Mouse (Mus musculus) kidney, adult 2 months (tissue): ENCODE measurements around the gene Dars.
"Not testable (repeated sequence)": the region's sequence is repeated elsewhere in the genome, so short reads cannot be mapped to it uniquely, and the experiment has no call there.

Source experiments
- CTCF ChIP-seq: fragments of 200-500 bp; conservative IDR thresholded peaks from 2 replicates; pipeline ENCODE4 v1.5.1; 2011; ENCODE audit warnings: low read depth, mild to moderate bottlenecking, control low read depth, low read length, moderate library complexity, mixed read lengths; ENCODE audit not compliant: insufficient read depth, insufficient read length
- POLR2A ChIP-seq: fragments of 200-500 bp; IDR thresholded peaks from one replicate; pipeline ENCODE4 v1.6.1; 2011; ENCODE audit warnings: low read depth, low read length, control low read depth

DNA sequence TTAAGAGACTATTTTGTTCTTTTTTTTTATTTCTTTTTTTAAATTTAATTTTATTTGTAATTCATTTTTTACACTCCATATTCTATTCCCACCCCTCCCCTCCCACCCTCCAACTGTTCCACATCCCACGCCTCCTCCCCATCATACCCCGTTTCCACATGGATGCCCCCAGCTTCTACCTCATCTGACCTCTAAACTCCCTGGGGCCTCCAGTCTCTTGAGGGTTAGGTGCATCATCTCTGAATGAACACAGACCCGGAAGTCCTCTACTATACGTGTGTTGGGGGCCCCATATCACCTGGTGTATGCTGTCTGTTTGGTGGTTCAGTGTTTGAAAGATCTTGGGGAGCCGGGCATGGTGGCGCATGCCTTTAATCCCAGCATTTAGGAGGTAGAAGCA lies 97.9 kb downstream of the Dars start:
- TF ChIP-seq CTCF, POLR2A: not testable (repeated sequence)
